Mouse (Mus musculus): ENCODE measurements around the gene Prr15l.

GRCm38 (mm10) chr11:96928691-96929090 is 787 bp downstream of the Prr15l start:
- TF ChIP-seq POLR2A (IDR thresholded peaks at IDR 0.05; ENCODE audit: low read depth, low read length) (no peak), CTCF (IDR thresholded peaks at IDR 0.05; ENCODE audit: extremely low read depth, insufficient read depth, insufficient read length, insufficient replicate concordance) (no peak)

All from spleen, adult 2 months (tissue).